Mouse (Mus musculus): ENCODE data around the gene Krt17. TPM values are rescaled to one million over a fixed set of nuclear protein-coding genes. Genes with fewer than 3 reads are reported as not detected.
"Not testable (repeated sequence)": the region's sequence is repeated elsewhere in the genome, so short reads cannot be mapped to it uniquely, and the experiment has no call there.

Krt17 gene
- polyA plus RNA-seq, 2 experiments = 28.1 to 75.5 TPM

GRCm38 (mm10) chr11:100255514-100255913, 5.3 kb downstream of the Krt17 start:
- H3K4me3 ChIP-seq (replicated peaks; ENCODE audit: low read length) = no peak overlapping the region
- H3K36me3 ChIP-seq (ENCODE audit: control insufficient read depth, insufficient read depth, low read length) = no peaks in the 10 kb centered on the region
- H3K9me3 ChIP-seq (ENCODE audit: control insufficient read depth, low read length) = no peaks in the 10 kb centered on the region
- 89% methylated on average over 6 of the region's 6 CpGs for WGBS
- no peaks in the 10 kb centered on the region for H3K27me3 ChIP-seq (ENCODE audit: control insufficient read depth, insufficient read depth, low read length)
- H3K27ac ChIP-seq (replicated peaks; ENCODE audit: low read depth, low read length) = no peak overlapping the region
- 0 out of 2 replicates have a peak, but pooled peaks cover 2% of the 10 kb centered on the region for H3K4me1 ChIP-seq (ENCODE audit: control insufficient read depth, insufficient read depth, low read length)
- no peak for TF ChIP-seq POLR2A (IDR thresholded peaks at IDR 0.05; ENCODE audit: borderline replicate concordance, extremely low read depth, insufficient read depth, insufficient read length)
- ATAC-seq (ENCODE audit: low FRiP score, low read depth) = no peak
- H3K4me2 ChIP-seq (replicated peaks; ENCODE audit: low read depth, low read length, severe bottlenecking) = no peak overlapping the region
- DNase-seq (ENCODE audit: low spot score) = no peak
- no peak overlapping the region for H3K9ac ChIP-seq (ENCODE audit: low read depth, low read length, severe bottlenecking)

- no peak overlapping the region for H3K4me3 ChIP-seq (replicated peaks; ENCODE audit: low read length)
- no peak for TF ChIP-seq POLR2A (IDR thresholded peaks at IDR 0.05; ENCODE audit: borderline replicate concordance, extremely low read depth, insufficient read depth, insufficient read length)
- H3K9me3 ChIP-seq (ENCODE audit: control insufficient read depth, low read length) = no peaks in the 10 kb centered on the region
- DNase-seq (ENCODE audit: low spot score) (no peak), ATAC-seq (ENCODE audit: low FRiP score, low read depth) (no peak)
- H3K4me1 ChIP-seq (ENCODE audit: control insufficient read depth, insufficient read depth, low read length) = 0 out of 2 replicates have a peak, but pooled peaks cover 2% of the 10 kb centered on the region
- H3K9ac ChIP-seq (ENCODE audit: low read depth, low read length, severe bottlenecking) = no peak overlapping the region
- no peaks in the 10 kb centered on the region for H3K27me3 ChIP-seq (ENCODE audit: control insufficient read depth, insufficient read depth, low read length)
- no peaks in the 10 kb centered on the region for H3K36me3 ChIP-seq (ENCODE audit: control insufficient read depth, insufficient read depth, low read length)
- 56% methylated on average over 5 of the region's 5 CpGs for WGBS
- H3K27ac ChIP-seq (replicated peaks; ENCODE audit: low read depth, low read length) = no peak overlapping the region
- no peak overlapping the region for H3K4me2 ChIP-seq (replicated peaks; ENCODE audit: low read depth, low read length, severe bottlenecking)
Observed at GRCm38 (mm10) chr11:100254360-100255090, 6.3 kb downstream of the Krt17 start.

GRCm38 (mm10) chr11:100248852-100249465, 11.9 kb downstream of the Krt17 start, which contains the start of gene Krt16:
Gene Krt16 (minus strand): TSS chr11:100248902.
- no peak for TF ChIP-seq POLR2A (IDR thresholded peaks at IDR 0.05; ENCODE audit: borderline replicate concordance, extremely low read depth, insufficient read depth, insufficient read length)
- Histone ChIP-seq H3K4me2 (replicated peaks; ENCODE audit: low read depth, low read length, severe bottlenecking) (no peak within 1 kb of the TSS), H3K27ac (replicated peaks; ENCODE audit: low read depth, low read length) (no peak within 1 kb of the TSS), H3K9me3 (ENCODE audit: control insufficient read depth, low read length) (no peaks in the 10 kb centered on the region), H3K9ac (ENCODE audit: low read depth, low read length, severe bottlenecking) (no peak within 1 kb of the TSS), H3K4me1 (ENCODE audit: control insufficient read depth, insufficient read depth, low read length) (0 out of 2 replicates have a peak, but pooled peaks cover 2% of the 10 kb centered on the region), H3K36me3 (ENCODE audit: control insufficient read depth, insufficient read depth, low read length) (no peaks in the 10 kb centered on the region), H3K4me3 (replicated peaks; ENCODE audit: low read length) (no peak within 1 kb of the TSS), H3K27me3 (ENCODE audit: control insufficient read depth, insufficient read depth, low read length) (no peaks in the 10 kb centered on the region)
- no peak for DNase-seq (ENCODE audit: low spot score)
- WGBS = 76% methylated on average over 7 of the region's 7 CpGs
- no peak for ATAC-seq (ENCODE audit: low FRiP score, low read depth)

- H3K9me3 ChIP-seq (ENCODE audit: control insufficient read depth, low read length); H3K4me1 ChIP-seq (ENCODE audit: control insufficient read depth, insufficient read depth, low read length); H3K36me3 ChIP-seq (ENCODE audit: control insufficient read depth, insufficient read depth, low read length); H3K9ac ChIP-seq (ENCODE audit: low read depth, low read length, severe bottlenecking); H3K4me3 ChIP-seq (replicated peaks; ENCODE audit: low read length); DNase-seq (ENCODE audit: low spot score); ATAC-seq (ENCODE audit: low FRiP score, low read depth); H3K27ac ChIP-seq (replicated peaks; ENCODE audit: low read depth, low read length); H3K4me2 ChIP-seq (replicated peaks; ENCODE audit: low read depth, low read length, severe bottlenecking); H3K27me3 ChIP-seq (ENCODE audit: control insufficient read depth, insufficient read depth, low read length): not testable (repeated sequence)
- WGBS = 71% methylated on average over 7 of the region's 7 CpGs
Observed at GRCm38 (mm10) chr11:100246471-100246870, 14.4 kb downstream of the Krt17 start.

GRCm38 (mm10) chr11:100240272-100240671, 20.6 kb downstream of the Krt17 start:
- not testable (repeated sequence) for ATAC-seq (ENCODE audit: low FRiP score, low read depth)

More at GRCm38 (mm10) chr11:100240272-100240671, 20.6 kb downstream of the Krt17 start:
- H3K4me2 ChIP-seq (replicated peaks; ENCODE audit: low read depth, low read length, severe bottlenecking); H3K9ac ChIP-seq (ENCODE audit: low read depth, low read length, severe bottlenecking); H3K4me1 ChIP-seq (ENCODE audit: control insufficient read depth, insufficient read depth, low read length); H3K9me3 ChIP-seq (ENCODE audit: control insufficient read depth, low read length); DNase-seq (ENCODE audit: low spot score); H3K27me3 ChIP-seq (ENCODE audit: control insufficient read depth, insufficient read depth, low read length); H3K36me3 ChIP-seq (ENCODE audit: control insufficient read depth, insufficient read depth, low read length); H3K27ac ChIP-seq (replicated peaks; ENCODE audit: low read depth, low read length); H3K4me3 ChIP-seq (replicated peaks; ENCODE audit: low read length): not testable (repeated sequence)
- 86% methylated on average over 4 of the region's 4 CpGs for WGBS

Measured in limb, embryonic 14.5 days (tissue).